Mouse (Mus musculus): ENCODE data around the gene Wnk1. TPM values are rescaled to one million over a fixed set of nuclear protein-coding genes. Genes with fewer than 3 reads are reported as not detected.
A peak's percentile ranks its signal among the peaks of the same experiment; 100 is the strongest.

The Wnk1 gene
- polyA plus RNA-seq, 1 experiment, result 478 TPM

DNA sequence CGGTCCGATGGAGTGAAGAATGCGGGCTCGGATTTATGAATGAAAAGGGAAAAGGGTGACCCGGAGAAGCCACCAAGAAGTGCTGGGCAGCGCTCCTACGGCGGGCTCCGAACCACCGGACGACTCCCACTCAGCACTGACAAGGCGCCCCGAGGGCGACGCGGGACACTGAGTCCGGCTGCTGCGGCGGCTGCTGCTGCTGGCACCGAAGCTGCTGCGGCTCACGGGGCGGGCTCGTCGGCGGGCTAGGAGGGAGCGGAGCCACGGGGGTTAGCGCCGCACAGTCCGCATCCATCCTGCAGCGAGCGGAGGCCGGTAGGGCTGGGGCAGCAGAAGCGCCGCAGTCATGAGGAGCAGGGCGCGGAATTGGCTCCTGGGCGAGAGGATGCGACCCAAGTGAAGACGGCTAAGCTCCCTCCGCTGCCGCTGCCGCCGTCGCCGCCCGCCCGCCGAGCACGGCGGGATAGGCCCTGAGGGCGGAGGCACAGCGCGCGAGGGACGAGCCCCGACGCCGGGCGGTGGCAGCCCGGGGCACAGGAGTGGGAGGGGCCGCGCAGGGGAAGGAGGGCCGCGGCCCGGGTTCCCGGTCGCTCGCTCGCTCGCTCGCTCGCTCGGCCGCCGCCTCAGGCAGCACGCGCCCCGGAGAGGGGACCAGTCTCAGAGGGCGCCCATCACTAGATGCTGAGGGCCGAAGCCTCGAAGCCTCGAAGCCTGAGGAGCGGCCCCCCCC is 671 bp downstream of the Wnk1 start:
- Histone ChIP-seq H3K4me1 (ENCODE audit: control insufficient read depth, insufficient read depth, low read length) (no peaks in the 10 kb centered on the region), H3K9ac (ENCODE audit: low read depth, poor library complexity, severe bottlenecking) (peak overlapping the region; percentile 98), H3K27ac (ENCODE audit: insufficient read depth, low read length) (no peak overlapping the region), H3K27me3 (ENCODE audit: control insufficient read depth, insufficient read depth, low read length, poor library complexity, severe bottlenecking) (no peaks in the 10 kb centered on the region), H3K4me3 (ENCODE audit: low read depth, low read length) (peak overlapping the region; percentile 98), H3K9me3 (replicated peaks; ENCODE audit: control insufficient read depth, insufficient read depth, low read length, poor library complexity, severe bottlenecking) (no peaks in the 10 kb centered on the region), H3K36me3 (ENCODE audit: control insufficient read depth, insufficient read depth, low read length, poor library complexity, severe bottlenecking) (peaks cover 21% of the 10 kb centered on the region)
- TF ChIP-seq CTCF (IDR thresholded peaks at IDR 0.05; ENCODE audit: low read depth, low read length), result no peak
- no peak for TF ChIP-seq POLR2A (IDR thresholded peaks at IDR 0.05; ENCODE audit: insufficient read depth, low read length)
- TF ChIP-seq EP300 (IDR thresholded peaks at IDR 0.05; ENCODE audit: insufficient read depth, low read depth, low read length), result no peak

DNA sequence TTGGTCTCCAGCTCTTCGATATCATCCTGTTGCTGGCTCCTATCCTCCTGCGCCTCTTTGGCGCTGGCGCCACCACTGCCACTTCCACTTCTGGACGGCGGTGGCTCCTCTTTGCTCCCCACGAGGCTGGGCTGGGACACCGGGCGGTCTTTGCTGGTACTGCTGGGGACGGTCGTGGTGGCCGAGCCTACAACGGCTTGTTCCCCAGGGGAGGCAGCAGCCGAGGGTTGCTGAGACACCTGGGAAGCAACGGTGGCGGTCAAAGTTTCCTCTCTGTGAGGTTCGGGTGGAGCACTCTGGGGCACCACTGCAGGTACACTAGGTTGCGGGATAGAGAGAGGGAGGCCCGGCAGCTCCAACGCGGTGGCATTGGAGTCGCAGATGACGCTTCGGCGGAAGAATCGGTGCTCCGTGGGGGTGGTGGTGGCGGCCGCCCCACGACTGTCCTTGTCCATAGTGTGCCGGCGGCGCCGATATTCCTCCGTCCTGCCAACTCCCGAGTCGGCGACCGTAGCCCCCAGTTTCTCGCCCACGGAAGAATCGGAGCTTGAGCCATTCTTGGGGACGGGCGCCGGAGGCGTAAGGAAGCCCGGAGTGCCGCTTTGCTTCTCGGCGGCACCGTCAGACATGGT is 1.4 kb downstream of the Wnk1 start:
- H3K27me3 ChIP-seq (ENCODE audit: control insufficient read depth, insufficient read depth, low read length, poor library complexity, severe bottlenecking), result no peaks in the 10 kb centered on the region
- peak overlapping the region; percentile 98 for H3K9ac ChIP-seq (ENCODE audit: low read depth, poor library complexity, severe bottlenecking)
- H3K4me1 ChIP-seq (ENCODE audit: control insufficient read depth, insufficient read depth, low read length), result no peaks in the 10 kb centered on the region
- peak overlapping the region; percentile 98 for H3K4me3 ChIP-seq (ENCODE audit: low read depth, low read length)
- H3K27ac ChIP-seq (ENCODE audit: insufficient read depth, low read length), result no peak overlapping the region
- peaks cover 26% of the 10 kb centered on the region for H3K36me3 ChIP-seq (ENCODE audit: control insufficient read depth, insufficient read depth, low read length, poor library complexity, severe bottlenecking)
- no peaks in the 10 kb centered on the region for H3K9me3 ChIP-seq (replicated peaks; ENCODE audit: control insufficient read depth, insufficient read depth, low read length, poor library complexity, severe bottlenecking)
- TF ChIP-seq POLR2A (IDR thresholded peaks at IDR 0.05; ENCODE audit: insufficient read depth, low read length), result no peak
- no peak for TF ChIP-seq EP300 (IDR thresholded peaks at IDR 0.05; ENCODE audit: insufficient read depth, low read depth, low read length)
- TF ChIP-seq CTCF (IDR thresholded peaks at IDR 0.05; ENCODE audit: low read depth, low read length), result no peak

DNA sequence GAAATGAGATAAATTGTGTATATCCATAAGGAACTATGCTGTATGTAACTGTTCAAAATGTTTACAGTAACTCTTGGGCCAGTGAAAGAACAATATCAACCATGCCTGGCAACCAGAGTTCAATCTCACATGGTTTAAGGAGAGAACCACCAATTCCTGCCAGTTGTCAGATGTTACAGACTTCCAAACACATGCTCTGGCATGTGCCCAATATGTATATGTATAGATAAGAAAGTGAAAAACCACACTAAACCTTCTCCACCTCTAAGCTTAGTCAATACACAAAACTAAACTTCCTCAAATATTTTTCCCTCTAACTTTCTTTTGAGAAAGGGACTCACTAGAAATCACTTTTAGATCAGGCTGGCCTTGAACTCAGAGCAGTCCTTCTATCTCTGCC is 13.9 kb downstream of the Wnk1 start:
- TF ChIP-seq POLR2A (IDR thresholded peaks at IDR 0.05; ENCODE audit: insufficient read depth, low read length) (no peak), EP300 (IDR thresholded peaks at IDR 0.05; ENCODE audit: insufficient read depth, low read depth, low read length) (no peak), CTCF (IDR thresholded peaks at IDR 0.05; ENCODE audit: low read depth, low read length) (no peak)
- no peaks in the 10 kb centered on the region for H3K27me3 ChIP-seq (ENCODE audit: control insufficient read depth, insufficient read depth, low read length, poor library complexity, severe bottlenecking)

DNA sequence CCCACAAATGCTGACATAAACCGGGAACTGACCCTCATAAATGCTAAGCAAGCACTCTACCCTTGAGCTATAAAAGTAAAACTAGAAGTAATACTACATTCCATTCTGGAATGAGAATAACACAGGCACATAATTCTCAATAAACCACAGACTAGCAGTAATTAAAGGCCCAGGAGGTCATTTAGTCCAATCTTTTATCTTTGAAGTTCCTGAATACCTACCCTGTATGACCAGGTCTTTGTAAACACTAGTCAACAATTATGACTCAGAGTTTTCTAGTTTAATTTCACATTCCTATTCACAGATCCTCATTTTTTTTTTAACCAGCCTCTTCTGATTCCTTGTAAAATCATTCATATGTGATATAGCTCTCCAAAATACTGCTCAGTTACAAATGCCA is 14.7 kb downstream of the Wnk1 start:
- no peak overlapping the region for H3K27ac ChIP-seq (ENCODE audit: insufficient read depth, low read length)
- H3K4me3 ChIP-seq (ENCODE audit: low read depth, low read length), result no peak overlapping the region
- TF ChIP-seq CTCF (IDR thresholded peaks at IDR 0.05; ENCODE audit: low read depth, low read length) (no peak), POLR2A (IDR thresholded peaks at IDR 0.05; ENCODE audit: insufficient read depth, low read length) (no peak), EP300 (IDR thresholded peaks at IDR 0.05; ENCODE audit: insufficient read depth, low read depth, low read length) (no peak)
- H3K9ac ChIP-seq (ENCODE audit: low read depth, poor library complexity, severe bottlenecking), result no peak overlapping the region
- peaks cover 19% of the 10 kb centered on the region for H3K36me3 ChIP-seq (ENCODE audit: control insufficient read depth, insufficient read depth, low read length, poor library complexity, severe bottlenecking)
- H3K4me1 ChIP-seq (ENCODE audit: control insufficient read depth, insufficient read depth, low read length), result no peaks in the 10 kb centered on the region
- H3K9me3 ChIP-seq (replicated peaks; ENCODE audit: control insufficient read depth, insufficient read depth, low read length, poor library complexity, severe bottlenecking), result no peaks in the 10 kb centered on the region
- no peaks in the 10 kb centered on the region for H3K27me3 ChIP-seq (ENCODE audit: control insufficient read depth, insufficient read depth, low read length, poor library complexity, severe bottlenecking)

More for the DNA sequence above, 13.9 kb downstream of the Wnk1 start:
- Histone ChIP-seq H3K27ac (ENCODE audit: insufficient read depth, low read length) (no peak overlapping the region), H3K9ac (ENCODE audit: low read depth, poor library complexity, severe bottlenecking) (no peak overlapping the region), H3K36me3 (ENCODE audit: control insufficient read depth, insufficient read depth, low read length, poor library complexity, severe bottlenecking) (peaks cover 23% of the 10 kb centered on the region), H3K4me3 (ENCODE audit: low read depth, low read length) (no peak overlapping the region), H3K9me3 (replicated peaks; ENCODE audit: control insufficient read depth, insufficient read depth, low read length, poor library complexity, severe bottlenecking) (no peaks in the 10 kb centered on the region), H3K4me1 (ENCODE audit: control insufficient read depth, insufficient read depth, low read length) (no peaks in the 10 kb centered on the region)

DNA sequence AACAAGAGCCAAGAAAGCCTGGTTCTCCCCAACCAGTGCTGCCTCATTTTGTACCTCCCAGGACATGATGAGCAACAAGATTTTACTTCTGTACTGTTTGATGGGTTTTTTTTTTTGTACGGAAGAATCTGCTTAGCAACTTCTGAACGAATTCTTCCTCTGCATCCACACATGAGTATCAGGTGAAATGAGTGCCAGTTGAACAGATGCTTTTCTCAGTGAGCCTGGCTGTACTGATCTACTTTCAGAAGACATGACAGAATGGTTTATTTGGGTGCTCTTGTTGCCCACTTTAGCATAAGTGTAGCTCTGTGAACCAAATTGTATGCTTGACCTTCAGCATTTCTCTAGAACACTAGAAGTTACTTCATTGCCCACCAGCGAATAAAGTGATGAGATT is 16.4 kb downstream of the Wnk1 start:
- Histone ChIP-seq H3K4me1 (ENCODE audit: control insufficient read depth, insufficient read depth, low read length) (no peaks in the 10 kb centered on the region), H3K27ac (ENCODE audit: insufficient read depth, low read length) (no peak overlapping the region), H3K4me3 (ENCODE audit: low read depth, low read length) (no peak overlapping the region), H3K36me3 (ENCODE audit: control insufficient read depth, insufficient read depth, low read length, poor library complexity, severe bottlenecking) (peaks cover 13% of the 10 kb centered on the region), H3K27me3 (ENCODE audit: control insufficient read depth, insufficient read depth, low read length, poor library complexity, severe bottlenecking) (no peaks in the 10 kb centered on the region), H3K9me3 (replicated peaks; ENCODE audit: control insufficient read depth, insufficient read depth, low read length, poor library complexity, severe bottlenecking) (no peaks in the 10 kb centered on the region), H3K9ac (ENCODE audit: low read depth, poor library complexity, severe bottlenecking) (no peak overlapping the region)
- TF ChIP-seq POLR2A (IDR thresholded peaks at IDR 0.05; ENCODE audit: insufficient read depth, low read length) (no peak), EP300 (IDR thresholded peaks at IDR 0.05; ENCODE audit: insufficient read depth, low read depth, low read length) (no peak), CTCF (IDR thresholded peaks at IDR 0.05; ENCODE audit: low read depth, low read length) (no peak)

DNA sequence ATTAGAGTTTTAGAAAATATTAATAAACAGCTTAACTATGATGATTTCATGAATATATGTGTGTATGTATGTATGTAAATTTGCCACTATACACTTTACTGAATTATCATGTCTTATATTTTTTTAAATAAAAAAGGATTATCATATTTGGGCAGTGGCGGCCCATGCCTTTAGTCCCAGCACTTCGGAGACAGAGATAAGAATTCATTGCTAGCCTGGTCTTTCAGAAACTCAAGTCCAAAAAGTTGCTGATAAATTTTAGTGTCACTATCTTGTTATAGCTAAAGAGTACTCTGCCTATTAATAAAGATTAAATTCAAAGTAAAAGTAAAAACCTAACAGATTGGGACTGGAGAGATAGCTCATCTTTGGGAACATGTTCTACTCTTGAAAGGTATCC is 18.8 kb downstream of the Wnk1 start:
- no peaks in the 10 kb centered on the region for H3K27me3 ChIP-seq (ENCODE audit: control insufficient read depth, insufficient read depth, low read length, poor library complexity, severe bottlenecking)
- no peak overlapping the region for H3K27ac ChIP-seq (ENCODE audit: insufficient read depth, low read length)
- TF ChIP-seq POLR2A (IDR thresholded peaks at IDR 0.05; ENCODE audit: insufficient read depth, low read length) (no peak), EP300 (IDR thresholded peaks at IDR 0.05; ENCODE audit: insufficient read depth, low read depth, low read length) (no peak), CTCF (IDR thresholded peaks at IDR 0.05; ENCODE audit: low read depth, low read length) (no peak)
- H3K9ac ChIP-seq (ENCODE audit: low read depth, poor library complexity, severe bottlenecking), result no peak overlapping the region
- H3K4me1 ChIP-seq (ENCODE audit: control insufficient read depth, insufficient read depth, low read length), result no peaks in the 10 kb centered on the region
- no peaks in the 10 kb centered on the region for H3K9me3 ChIP-seq (replicated peaks; ENCODE audit: control insufficient read depth, insufficient read depth, low read length, poor library complexity, severe bottlenecking)
- H3K36me3 ChIP-seq (ENCODE audit: control insufficient read depth, insufficient read depth, low read length, poor library complexity, severe bottlenecking), result peaks cover 5% of the 10 kb centered on the region; the same call in 1 of the 2 replicates
- H3K4me3 ChIP-seq (ENCODE audit: low read depth, low read length), result no peak overlapping the region
